ENCODE assay signal across 8 mouse cellular contexts in the genomic region with DNA sequence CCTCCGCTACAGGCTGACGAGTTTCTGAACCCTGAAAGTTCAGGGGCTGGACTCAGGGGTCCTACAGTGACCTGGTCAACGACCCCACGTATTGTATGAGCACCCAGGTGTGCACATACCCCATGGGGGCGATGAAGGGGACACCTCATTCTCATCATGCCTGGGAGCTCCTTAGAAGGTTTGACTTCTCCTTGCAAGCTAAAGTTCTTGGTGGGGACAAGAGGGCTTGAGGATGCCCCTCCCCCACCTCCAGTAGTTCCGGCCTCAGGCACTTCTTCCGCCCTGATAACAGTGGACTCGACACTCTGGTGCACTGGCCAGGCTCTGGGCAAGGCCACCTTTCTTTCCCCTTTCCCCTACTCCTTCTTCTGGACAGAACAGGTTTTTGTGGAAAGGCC. TPM values are rescaled to one million over a fixed set of nuclear protein-coding genes. Genes with fewer than 3 reads are reported as not detected.
DNase-seq lines count a peak whose midpoint lies in the region; ATAC-seq and TF ChIP-seq lines count a peak whose summit lies in the region.

No protein-coding gene starts in this region.

- H3K27ac ChIP-seq in ES-Bruce4 (ENCODE audit: insufficient read depth, low read length) = no peak overlapping the region
- H3K27ac ChIP-seq in forebrain, postnatal 0 days (ENCODE audit: low read depth, low read length) = no peak overlapping the region
- H3K27ac ChIP-seq in liver, adult 2 months (replicated peaks; ENCODE audit: insufficient read depth, low read depth, low read length) = no peak overlapping the region
- H3K27ac ChIP-seq in midbrain, embryonic 16.5 days (ENCODE audit: low read length) = no peak overlapping the region

- TF ChIP-seq CTCF in ES-Bruce4 (IDR thresholded peaks at IDR 0.05; ENCODE audit: low read depth, low read length) = no peak
- TF ChIP-seq CTCF in forebrain, postnatal 0 days (IDR thresholded peaks at IDR 0.05; ENCODE audit: low read depth) = no peak
- TF ChIP-seq CTCF in liver, adult 2 months (IDR thresholded peaks at IDR 0.05; ENCODE audit: low read depth, low read length) = no peak

- no peaks in the 10 kb centered on the region for H3K4me1 ChIP-seq in ES-Bruce4 (ENCODE audit: control insufficient read depth, insufficient read depth, low read length)
- H3K4me1 ChIP-seq in forebrain, postnatal 0 days (ENCODE audit: insufficient read depth) = peaks cover 7% of the 10 kb centered on the region; the same call in 1 of the 2 replicates
- H3K4me1 ChIP-seq in liver, adult 2 months (ENCODE audit: control insufficient read depth, insufficient read depth, low read length) = peaks cover 4% of the 10 kb centered on the region
- H3K4me1 ChIP-seq in midbrain, embryonic 16.5 days (ENCODE audit: control insufficient read depth, insufficient read depth, low read length) = peaks cover 8% of the 10 kb centered on the region

- no peak for TF ChIP-seq EP300 in ES-Bruce4 (IDR thresholded peaks at IDR 0.05; ENCODE audit: insufficient read depth, low read depth, low read length)

- DNase-seq in cerebellum, adult 11-12 months = peak; percentile 54
- DNase-seq in forebrain, postnatal 0 days = no peak
- DNase-seq in liver, adult 2 months (ENCODE audit: extremely low read depth, low read depth, low spot score) = no peak
- DNase-seq in layer of hippocampus, adult 9-10 months (ENCODE audit: low spot score) = no peak
- no peak for DNase-seq in urinary bladder, postnatal 4 days (ENCODE audit: low spot score in 2 of 2)

- 22% methylated on average over 8 of the region's 8 CpGs for WGBS in forebrain, postnatal 0 days
- WGBS in liver, adult 2 months = 7% methylated on average over 8 of the region's 8 CpGs
- 29% methylated on average over 8 of the region's 8 CpGs for WGBS in midbrain, embryonic 16.5 days

- peak overlapping the region; percentile 64 for H3K4me2 ChIP-seq in forebrain, postnatal 0 days (ENCODE audit: low read depth)
- H3K4me2 ChIP-seq in midbrain, embryonic 16.5 days (ENCODE audit: low read length) = peak overlapping the region; percentile 77

- ATAC-seq in cerebellum, adult (ENCODE audit: insufficient number of reproducible peaks, low FRiP score, low TSS enrichment) = no peak
- ATAC-seq in forebrain, postnatal 0 days = no peak
- ATAC-seq in midbrain, embryonic 16.5 days = no peak

- H3K9ac ChIP-seq in ES-Bruce4 (ENCODE audit: low read depth, poor library complexity, severe bottlenecking) = peak overlapping the region; percentile 57
- H3K9ac ChIP-seq in forebrain, postnatal 0 days = peak overlapping the region; percentile 44; the same call in 1 of the 2 replicates
- H3K9ac ChIP-seq in liver, adult 2 months (ENCODE audit: low read depth, low read length) = peak overlapping the region; percentile 66
- H3K9ac ChIP-seq in midbrain, embryonic 16.5 days (ENCODE audit: low read depth, low read length) = peak overlapping the region; percentile 61; the same call in 1 of the 2 replicates

- H3K36me3 ChIP-seq in ES-Bruce4 (ENCODE audit: control insufficient read depth, insufficient read depth, low read length, poor library complexity, severe bottlenecking) = peaks cover 13% of the 10 kb centered on the region
- H3K36me3 ChIP-seq in forebrain, postnatal 0 days (ENCODE audit: insufficient read depth) = peaks cover 6% of the 10 kb centered on the region
- peaks cover 6% of the 10 kb centered on the region for H3K36me3 ChIP-seq in liver, adult 2 months (ENCODE audit: control insufficient read depth, insufficient read depth, low read length)
- no peaks in the 10 kb centered on the region for H3K36me3 ChIP-seq in midbrain, embryonic 16.5 days (ENCODE audit: control insufficient read depth, insufficient read depth, low read length)

- peak overlapping the region; percentile 82 for H3K4me3 ChIP-seq in ES-Bruce4 (ENCODE audit: low read depth, low read length)
- H3K4me3 ChIP-seq in forebrain, postnatal 0 days (ENCODE audit: low read depth, low read length) = peak overlapping the region; percentile 50
- H3K4me3 ChIP-seq in liver, adult 2 months (ENCODE audit: insufficient read depth, low read depth, low read length) = peak overlapping the region; percentile 73
- H3K4me3 ChIP-seq in midbrain, embryonic 16.5 days (ENCODE audit: low read depth, low read length) = peak overlapping the region; percentile 48

- no peaks in the 10 kb centered on the region for H3K9me3 ChIP-seq in ES-Bruce4 (replicated peaks; ENCODE audit: control insufficient read depth, insufficient read depth, low read length, poor library complexity, severe bottlenecking)
- no peaks in the 10 kb centered on the region for H3K9me3 ChIP-seq in forebrain, postnatal 0 days (ENCODE audit: low read length)
- no peaks in the 10 kb centered on the region for H3K9me3 ChIP-seq in midbrain, embryonic 16.5 days (replicated peaks; ENCODE audit: control insufficient read depth, low read length, poor library complexity, severe bottlenecking)

- no peaks in the 10 kb centered on the region for H3K27me3 ChIP-seq in ES-Bruce4 (ENCODE audit: control insufficient read depth, insufficient read depth, low read length, poor library complexity, severe bottlenecking)
- no peaks in the 10 kb centered on the region for H3K27me3 ChIP-seq in forebrain, postnatal 0 days (ENCODE audit: insufficient read depth, low read length)
- H3K27me3 ChIP-seq in liver, adult 2 months (ENCODE audit: control insufficient read depth, insufficient read depth, low read length) = no peaks in the 10 kb centered on the region
- H3K27me3 ChIP-seq in midbrain, embryonic 16.5 days (ENCODE audit: control insufficient read depth, insufficient read depth, low read depth, low read length) = peaks cover 10% of the 10 kb centered on the region

- no peaks in the 10 kb centered on the region; the same call in 1 of the 2 replicates for H3K79me2 ChIP-seq in liver, adult 2 months (ENCODE audit: control insufficient read depth, insufficient read depth, low read length)

- TF ChIP-seq POLR2A in ES-Bruce4 (IDR thresholded peaks at IDR 0.05; ENCODE audit: insufficient read depth, low read length) = no peak
- TF ChIP-seq POLR2A in liver, adult 2 months (IDR thresholded peaks at IDR 0.05; ENCODE audit: extremely low read depth, insufficient read depth, low read length) = no peak

RNA-seq across cellular contexts. Expression of a gene that starts 0.7 kb away (rescaled TPM):
- 125 and 145 TPM in 2 replicates for polyA plus RNA-seq in ES-Bruce4 (2011; ENCODE audit: insufficient read depth, insufficient read length, low read depth, missing spikeins)
- total RNA-seq in forebrain, postnatal 0 days (2014; rRNA removed) = 33.9 and 43.8 TPM in 2 replicates
- 35.5 and 44.7 TPM in 2 replicates for polyA plus RNA-seq in forebrain, postnatal 0 days (2015; fragmentation: Nextera tagmentation; extraction: Ambion mirVana)
- total RNA-seq in liver, adult 2 months (2014; rRNA removed) = 33.6 and 37.5 TPM in 2 replicates
- polyA plus RNA-seq in liver, adult 2 months (2012; rRNA removed) = 54.0 and 78.2 TPM in 2 replicates
- polyA plus RNA-seq in midbrain, embryonic 16.5 days (2015; fragmentation: Nextera tagmentation; extraction: Ambion mirVana) = 41.4 and 46.2 TPM in 2 replicates

RNA-seq across cellular contexts. Expression of a gene that starts 6.1 kb away (rescaled TPM):
- polyA plus RNA-seq in ES-Bruce4 (2011; ENCODE audit: insufficient read depth, insufficient read length, low read depth, missing spikeins) = not detected in 2 replicates
- total RNA-seq in forebrain, postnatal 0 days (2014; rRNA removed) = not detected in 2 replicates
- not detected in 2 replicates for polyA plus RNA-seq in forebrain, postnatal 0 days (2015; fragmentation: Nextera tagmentation; extraction: Ambion mirVana)
- total RNA-seq in liver, adult 2 months (2014; rRNA removed) = not detected in 2 replicates
- not detected in 2 replicates for polyA plus RNA-seq in liver, adult 2 months (2012; rRNA removed)
- 1.7 and 2.5 TPM in 2 replicates for polyA plus RNA-seq in midbrain, embryonic 16.5 days (2015; fragmentation: Nextera tagmentation; extraction: Ambion mirVana)

RNA-seq across cellular contexts. Expression of a gene that starts 10.1 kb away (rescaled TPM):
- polyA plus RNA-seq in ES-Bruce4 (2011; ENCODE audit: insufficient read depth, insufficient read length, low read depth, missing spikeins) = 93.4 and 100 TPM in 2 replicates
- 17.7 and 22.9 TPM in 2 replicates for total RNA-seq in forebrain, postnatal 0 days (2014; rRNA removed)
- 82.4 and 121 TPM in 2 replicates for polyA plus RNA-seq in forebrain, postnatal 0 days (2015; fragmentation: Nextera tagmentation; extraction: Ambion mirVana)
- total RNA-seq in liver, adult 2 months (2014; rRNA removed) = 26.1 and 28.1 TPM in 2 replicates
- 12.2 and 12.8 TPM in 2 replicates for polyA plus RNA-seq in liver, adult 2 months (2012; rRNA removed)
- 63.5 and 68.0 TPM in 2 replicates for polyA plus RNA-seq in midbrain, embryonic 16.5 days (2015; fragmentation: Nextera tagmentation; extraction: Ambion mirVana)

RNA-seq across cellular contexts. Expression of a gene that starts 10.4 kb away (rescaled TPM):
- polyA plus RNA-seq in ES-Bruce4 (2011; ENCODE audit: insufficient read depth, insufficient read length, low read depth, missing spikeins) = 57.8 and 65.8 TPM in 2 replicates
- total RNA-seq in forebrain, postnatal 0 days (2014; rRNA removed) = 38.7 and 48.4 TPM in 2 replicates
- 34.6 and 37.3 TPM in 2 replicates for polyA plus RNA-seq in forebrain, postnatal 0 days (2015; fragmentation: Nextera tagmentation; extraction: Ambion mirVana)
- total RNA-seq in liver, adult 2 months (2014; rRNA removed) = 14.9 and 15.2 TPM in 2 replicates
- polyA plus RNA-seq in liver, adult 2 months (2012; rRNA removed) = 21.1 and 26.8 TPM in 2 replicates
- 51.8 and 52.4 TPM in 2 replicates for polyA plus RNA-seq in midbrain, embryonic 16.5 days (2015; fragmentation: Nextera tagmentation; extraction: Ambion mirVana)

RNA-seq across cellular contexts. Expression of a gene that starts 24.1 kb away (rescaled TPM):
- polyA plus RNA-seq in ES-Bruce4 (2011; ENCODE audit: insufficient read depth, insufficient read length, low read depth, missing spikeins) = 0.94 and 1.8 TPM in 2 replicates
- total RNA-seq in forebrain, postnatal 0 days (2014; rRNA removed) = 0.38 and 1.7 TPM in 2 replicates
- 0.42 and 0.44 TPM in 2 replicates for polyA plus RNA-seq in forebrain, postnatal 0 days (2015; fragmentation: Nextera tagmentation; extraction: Ambion mirVana)
- total RNA-seq in liver, adult 2 months (2014; rRNA removed) = 0.09 and 0.54 TPM in 2 replicates
- not detected in 2 replicates for polyA plus RNA-seq in liver, adult 2 months (2012; rRNA removed)
- 0.33 and 1.0 TPM in 2 replicates for polyA plus RNA-seq in midbrain, embryonic 16.5 days (2015; fragmentation: Nextera tagmentation; extraction: Ambion mirVana)
